Mouse (Mus musculus) hindbrain, embryonic 14.5 days (tissue): ENCODE data around the gene Ccdc152. TPM values are rescaled to one million over a fixed set of nuclear protein-coding genes. Genes with fewer than 3 reads are reported as not detected.

Experiments
- ATAC-seq: fragments of 200-750 bp; cut with Nextera tagmentation; 2 replicates; pipeline ENCODE4 v1.8.0; 2017; ENCODE audit warnings: moderate number of reproducible peaks, mild to moderate bottlenecking, moderate TSS enrichment, moderate library complexity; ENCODE audit not compliant: low FRiP score
- DNase-seq: peaks from one replicate; pipeline ENCODE4 v3.0.0-alpha.2; 2015; ENCODE audit warnings: low spot score
- H3K27ac ChIP-seq: fragments of 300-500 bp; sonication (generic); 2 replicates; pipeline ENCODE4 v1.5.1; 2014; ENCODE audit warnings: mild to moderate bottlenecking, moderate library complexity
- H3K27me3 ChIP-seq: fragments of 300-500 bp; sonication (generic); 2 replicates; pipeline ENCODE4 v1.6.1; 2014; ENCODE audit warnings: mild to moderate bottlenecking, low read length, mixed read lengths; ENCODE audit not compliant: control insufficient read depth, insufficient read depth
- H3K36me3 ChIP-seq: fragments of 300-500 bp; sonication (generic); replicated peaks from 2 replicates; pipeline ENCODE4 v1.6.1; 2014; ENCODE audit not compliant: control insufficient read depth, insufficient read depth
- H3K4me1 ChIP-seq: fragments of 300-500 bp; sonication (generic); replicated peaks from 2 replicates; pipeline ENCODE4 v1.6.1; 2014; ENCODE audit warnings: antibody characterized with exemption, low read length, mixed read lengths; ENCODE audit not compliant: control insufficient read depth, insufficient read depth
- H3K4me2 ChIP-seq: fragments of 300-500 bp; sonication (generic); replicated peaks from 2 replicates; pipeline ENCODE4 v1.6.1; 2014; ENCODE audit warnings: mild to moderate bottlenecking, moderate library complexity
- H3K4me3 ChIP-seq: fragments of 300-500 bp; sonication (generic); replicated peaks from 2 replicates; pipeline ENCODE4 v1.5.1; 2014; ENCODE audit warnings: mild to moderate bottlenecking, low read length
- H3K9ac ChIP-seq: fragments of 300-500 bp; sonication (generic); 2 replicates; pipeline ENCODE4 v1.6.1; 2014
- H3K9me3 ChIP-seq: fragments of 300-500 bp; sonication (generic); 2 replicates; pipeline ENCODE4 v1.6.1; 2016; ENCODE audit warnings: low read length; ENCODE audit not compliant: control insufficient read depth
- WGBS: fragments of 180-500 bp; shearing (Covaris S2); extraction: QIAGEN DNeasy Blood & Tissue Kit; methylation state at CpG from one replicate; pipeline ENCODE4 v1.1.7; 2014; 5-methylcytosine and 5-hydroxymethylcytosine counted together
- polyA plus RNA-seq: library from polyadenylated mRNA; unstranded; fragments of >200 nt; fragmentation: Nextera tagmentation; extraction: Ambion mirVana; gene quantifications from 2 replicates; pipeline ENCODE4 v1.2.1, GENCODE M21; 2014

Gene Ccdc152
- polyA plus RNA-seq, 1 experiment from 2014 or later: 0.58 TPM

DNA sequence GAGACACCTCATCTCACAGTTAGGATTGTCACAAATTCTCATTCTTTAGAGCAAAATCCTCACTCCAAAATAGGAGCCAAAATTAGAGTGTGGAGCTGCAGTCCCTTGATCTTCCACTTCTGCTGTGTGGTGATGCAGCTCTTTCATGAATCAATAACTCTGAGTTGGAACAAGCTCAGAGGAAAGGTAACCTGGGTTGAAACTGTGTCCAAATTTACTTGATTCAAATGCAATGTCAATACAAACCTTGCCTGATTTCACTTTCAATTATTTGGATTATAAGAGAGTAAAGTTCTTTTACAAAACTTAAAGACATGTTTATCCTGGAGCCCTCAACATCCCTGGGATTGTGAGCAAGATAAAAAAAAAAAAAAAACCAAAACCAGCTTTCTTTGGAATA is 19.7 kb upstream of the Ccdc152 start:
- Histone ChIP-seq H3K36me3 (no peaks in the 10 kb centered on the region), H3K27me3 (no peaks in the 10 kb centered on the region)

DNA sequence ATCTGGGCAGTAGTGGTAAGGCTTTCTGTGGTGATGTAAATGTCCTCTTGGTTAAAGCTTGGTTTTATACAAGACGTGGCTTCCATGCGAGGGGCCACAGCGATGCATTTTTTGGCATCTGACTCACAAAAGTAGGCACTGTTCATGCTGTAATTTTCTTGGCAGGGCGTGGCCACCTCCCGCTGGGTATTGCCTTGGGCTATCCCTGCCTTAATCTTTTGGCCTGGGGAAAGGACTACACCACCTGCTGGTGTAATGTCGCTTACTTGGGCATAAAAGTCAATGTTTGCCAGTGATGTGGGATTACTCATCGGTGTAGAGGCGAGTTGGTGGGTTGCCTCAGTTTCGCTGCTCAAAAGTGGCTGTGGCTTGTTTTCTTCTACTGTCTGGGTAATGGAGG is 16.6 kb upstream of the Ccdc152 start:
- Histone ChIP-seq H3K27me3 (no peaks in the 10 kb centered on the region), H3K4me2 (no peak overlapping the region), H3K27ac (no peak overlapping the region), H3K4me1 (no peaks in the 10 kb centered on the region), H3K9me3 (no peaks in the 10 kb centered on the region), H3K4me3 (no peak overlapping the region), H3K36me3 (no peaks in the 10 kb centered on the region), H3K9ac (no peak overlapping the region)
- no peak for ATAC-seq
- DNase-seq: no peak
- WGBS: 81% methylated on average over 9 of the region's 9 CpGs

More for the DNA sequence above, 19.7 kb upstream of the Ccdc152 start:
- no peak overlapping the region for H3K27ac ChIP-seq
- H3K9ac ChIP-seq: no peak overlapping the region
- no peak for ATAC-seq
- H3K4me1 ChIP-seq: no peaks in the 10 kb centered on the region
- H3K9me3 ChIP-seq: no peaks in the 10 kb centered on the region
- no peak overlapping the region for H3K4me3 ChIP-seq
- no peak for DNase-seq
- no peak overlapping the region for H3K4me2 ChIP-seq

DNA sequence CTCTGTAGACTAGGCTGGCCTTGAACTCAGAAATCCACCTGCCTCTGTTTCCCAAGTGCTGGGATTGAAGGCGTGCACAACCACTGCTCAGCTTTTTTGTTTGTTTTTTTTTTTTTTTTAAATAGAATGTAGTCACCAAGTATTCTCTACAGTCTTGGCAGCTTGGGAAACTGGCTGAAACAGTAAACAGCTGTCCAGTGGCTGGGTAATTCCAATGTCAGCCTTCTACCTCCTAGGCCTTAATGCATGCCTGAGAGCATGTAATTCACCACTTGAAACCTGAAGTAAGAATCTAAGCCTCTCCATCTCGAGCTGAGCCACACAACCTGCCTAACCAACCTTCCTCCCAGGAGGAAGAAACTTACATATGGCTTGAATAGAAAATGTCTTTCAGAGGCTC is 13.3 kb upstream of the Ccdc152 start:
- no peaks in the 10 kb centered on the region for H3K9me3 ChIP-seq
- H3K4me1 ChIP-seq: no peaks in the 10 kb centered on the region
- no peak overlapping the region for H3K27ac ChIP-seq
- DNase-seq (no peak), ATAC-seq (no peak)
- no peaks in the 10 kb centered on the region for H3K36me3 ChIP-seq
- no peak overlapping the region for H3K4me3 ChIP-seq
- H3K4me2 ChIP-seq: no peak overlapping the region
- 82% methylated on average over 2 of the region's 2 CpGs for WGBS
- no peak overlapping the region for H3K9ac ChIP-seq
- no peaks in the 10 kb centered on the region for H3K27me3 ChIP-seq

DNA sequence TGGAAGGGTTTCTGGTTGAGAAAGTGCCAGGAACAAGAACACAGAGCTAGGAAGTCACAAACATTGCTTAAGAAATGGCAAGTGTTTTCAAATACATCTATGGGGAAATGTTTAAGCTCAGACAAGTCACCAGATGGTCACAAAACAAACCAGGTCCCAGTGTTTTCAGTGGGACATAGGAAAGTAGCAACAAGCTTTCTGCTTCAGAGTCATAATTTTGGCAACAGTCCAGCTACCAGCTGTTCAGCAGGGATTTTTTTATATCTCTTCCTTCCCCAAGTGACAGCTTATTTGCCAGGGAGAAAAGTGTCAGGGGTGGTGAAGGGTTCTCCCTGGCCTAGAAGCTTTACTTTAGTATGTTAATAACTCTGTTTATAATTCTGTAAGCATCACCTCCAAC is 9.6 kb upstream of the Ccdc152 start:
- Histone ChIP-seq H3K4me1 (no peaks in the 10 kb centered on the region), H3K27ac (no peak overlapping the region), H3K4me2 (no peak overlapping the region), H3K9ac (no peak overlapping the region), H3K27me3 (no peaks in the 10 kb centered on the region), H3K9me3 (no peaks in the 10 kb centered on the region), H3K36me3 (no peaks in the 10 kb centered on the region), H3K4me3 (no peak overlapping the region)
- DNase-seq: no peak
- no peak for ATAC-seq

DNA sequence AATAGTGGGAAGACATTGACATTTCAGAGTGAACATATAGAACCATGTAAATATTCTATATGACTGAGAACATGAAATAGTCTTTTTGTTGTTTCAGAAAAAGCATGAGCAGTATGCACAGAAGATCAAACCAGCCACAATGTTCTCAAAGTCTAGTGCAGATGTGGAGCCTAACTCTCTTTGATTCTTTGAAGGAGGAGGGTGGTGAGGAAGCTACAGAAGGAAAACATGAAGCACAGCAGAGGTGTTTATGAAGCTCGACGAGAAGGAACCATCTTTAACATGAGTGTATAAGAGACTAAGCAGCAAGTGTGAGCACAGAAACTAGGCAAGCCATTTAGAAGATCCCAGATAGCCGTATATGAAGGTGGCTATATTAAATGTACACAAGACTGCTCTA is 6.5 kb upstream of the Ccdc152 start:
- no peak overlapping the region for H3K4me2 ChIP-seq
- H3K4me3 ChIP-seq: no peak overlapping the region
- ATAC-seq (no peak), DNase-seq (no peak)
- H3K36me3 ChIP-seq: no peaks in the 10 kb centered on the region
- H3K27ac ChIP-seq: no peak overlapping the region
- WGBS: 87% methylated on average over 3 of the region's 3 CpGs
- H3K9ac ChIP-seq: no peak overlapping the region
- no peaks in the 10 kb centered on the region for H3K27me3 ChIP-seq
- H3K4me1 ChIP-seq: no peaks in the 10 kb centered on the region
- no peaks in the 10 kb centered on the region for H3K9me3 ChIP-seq

DNA sequence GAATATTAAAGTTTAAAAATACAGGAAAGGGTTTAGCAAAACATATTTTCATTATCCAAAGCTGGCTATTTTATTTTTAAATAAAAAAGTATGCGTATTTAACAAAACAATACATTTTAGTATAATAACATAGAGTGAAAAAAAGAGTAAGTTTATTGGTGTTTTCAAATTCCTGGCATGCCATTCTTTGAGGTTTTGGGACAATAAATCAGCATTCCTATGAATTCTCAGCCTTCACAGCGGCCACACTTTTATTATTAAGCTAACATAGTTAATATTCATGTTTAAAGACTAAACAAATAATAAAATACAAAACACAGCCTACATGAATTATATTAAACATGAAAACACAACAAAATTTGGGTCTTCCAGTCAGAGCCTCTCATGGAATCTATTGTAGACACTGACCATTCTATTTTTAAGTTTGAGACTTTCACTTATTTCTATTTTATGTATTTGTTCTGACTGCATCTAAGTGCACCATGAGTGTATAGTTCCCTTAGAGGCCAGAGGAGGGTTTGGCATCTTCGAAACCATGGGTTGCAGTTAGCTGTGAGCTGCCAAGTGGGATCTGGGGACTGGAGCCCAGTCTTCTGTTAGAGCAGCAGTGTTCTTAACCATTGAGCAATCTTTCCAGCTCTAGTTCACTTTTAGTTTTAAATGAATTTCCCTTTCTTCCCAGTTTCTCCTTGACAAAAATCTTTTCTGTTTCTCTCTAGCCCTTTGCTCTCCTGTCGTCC is 2.8 kb downstream of the Ccdc152 start:
- Histone ChIP-seq H3K9me3 (no peaks in the 10 kb centered on the region), H3K4me3 (no peak overlapping the region), H3K36me3 (no peaks in the 10 kb centered on the region), H3K4me2 (no peak overlapping the region), H3K27ac (no peak overlapping the region), H3K27me3 (no peaks in the 10 kb centered on the region), H3K9ac (no peak overlapping the region), H3K4me1 (no peaks in the 10 kb centered on the region)
- DNase-seq (no peak), ATAC-seq (no peak)
- 82% methylated on average over 4 of the region's 4 CpGs for WGBS

DNA sequence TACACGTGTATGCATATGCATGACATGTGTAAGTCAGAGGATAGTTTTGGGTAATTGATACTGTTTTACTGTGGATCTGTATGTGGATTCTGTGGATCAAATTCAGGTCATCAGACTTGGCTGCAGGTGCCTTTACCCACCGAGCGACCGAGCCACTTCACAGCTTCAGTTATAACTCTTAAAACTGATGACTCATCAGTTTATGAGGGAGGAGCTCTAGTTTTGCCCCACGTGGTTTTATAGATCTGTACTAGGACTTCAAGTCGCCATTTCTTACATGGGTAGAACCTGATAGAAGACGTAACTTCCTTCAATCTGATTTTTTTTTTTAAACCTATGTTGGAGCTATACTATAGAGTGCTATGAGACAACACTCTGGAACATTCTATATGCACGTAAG is 5.7 kb downstream of the Ccdc152 start:
- Histone ChIP-seq H3K4me2 (no peak overlapping the region), H3K9me3 (no peaks in the 10 kb centered on the region)
- no peak for DNase-seq

DNA sequence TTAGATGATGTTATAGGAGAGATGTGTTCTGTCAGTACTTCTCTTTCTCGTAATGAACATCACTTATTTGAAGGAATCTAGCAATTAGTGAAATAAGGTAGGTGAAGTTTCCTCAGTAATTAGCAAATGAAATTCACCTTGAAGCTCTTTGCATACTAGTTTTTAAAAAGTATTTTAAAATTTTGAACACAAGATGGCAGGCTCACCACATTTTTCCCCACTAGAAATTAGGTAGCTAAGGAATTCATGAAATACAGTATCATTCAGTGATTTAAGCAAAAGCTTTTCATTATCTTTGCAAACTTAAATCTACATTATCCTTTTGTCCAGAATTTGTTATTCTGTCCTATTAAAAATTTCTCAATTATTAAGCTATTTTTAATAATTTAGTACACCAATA is 7.3 kb downstream of the Ccdc152 start:
- Histone ChIP-seq H3K27ac (no peak overlapping the region), H3K4me1 (no peaks in the 10 kb centered on the region), H3K36me3 (no peaks in the 10 kb centered on the region), H3K4me3 (no peak overlapping the region), H3K4me2 (no peak overlapping the region), H3K27me3 (no peaks in the 10 kb centered on the region), H3K9ac (no peak overlapping the region), H3K9me3 (no peaks in the 10 kb centered on the region)
- DNase-seq (peak; percentile 69), ATAC-seq (no peak)
- 79% methylated on average over 1 of the region's 1 CpGs for WGBS

More for the DNA sequence above, 5.7 kb downstream of the Ccdc152 start:
- no peak overlapping the region for H3K9ac ChIP-seq
- no peak overlapping the region for H3K27ac ChIP-seq
- no peaks in the 10 kb centered on the region for H3K27me3 ChIP-seq
- 87% methylated on average over 8 of the region's 8 CpGs for WGBS
- ATAC-seq: no peak
- H3K4me3 ChIP-seq: no peak overlapping the region
- no peaks in the 10 kb centered on the region for H3K4me1 ChIP-seq
- H3K36me3 ChIP-seq: no peaks in the 10 kb centered on the region

DNA sequence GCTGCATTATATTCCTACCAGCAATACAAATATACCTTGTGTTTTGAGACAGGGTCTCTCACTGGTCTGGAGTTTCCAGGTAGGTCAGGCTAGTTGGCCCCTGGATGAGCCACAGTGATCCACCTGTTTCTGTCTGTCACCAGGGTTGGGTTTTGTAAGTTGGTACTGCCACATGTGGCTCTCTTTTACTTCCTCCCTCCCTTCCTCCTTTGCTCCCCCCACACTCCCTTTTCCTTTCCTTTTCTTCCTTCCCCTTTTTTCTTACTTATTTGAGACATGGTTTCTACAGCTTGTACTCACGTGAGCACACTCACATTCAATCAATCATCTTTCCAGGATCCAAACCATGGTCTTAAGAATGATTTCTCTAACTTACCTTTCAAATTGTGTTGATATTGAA is 9.8 kb downstream of the Ccdc152 start:
- 65% methylated on average over 1 of the region's 1 CpGs for WGBS
- ATAC-seq: no peak
- Histone ChIP-seq H3K4me3 (no peak overlapping the region), H3K4me1 (no peaks in the 10 kb centered on the region), H3K27ac (no peak overlapping the region), H3K9ac (no peak overlapping the region), H3K4me2 (no peak overlapping the region), H3K36me3 (no peaks in the 10 kb centered on the region), H3K9me3 (no peaks in the 10 kb centered on the region), H3K27me3 (no peaks in the 10 kb centered on the region)
- no peak for DNase-seq

DNA sequence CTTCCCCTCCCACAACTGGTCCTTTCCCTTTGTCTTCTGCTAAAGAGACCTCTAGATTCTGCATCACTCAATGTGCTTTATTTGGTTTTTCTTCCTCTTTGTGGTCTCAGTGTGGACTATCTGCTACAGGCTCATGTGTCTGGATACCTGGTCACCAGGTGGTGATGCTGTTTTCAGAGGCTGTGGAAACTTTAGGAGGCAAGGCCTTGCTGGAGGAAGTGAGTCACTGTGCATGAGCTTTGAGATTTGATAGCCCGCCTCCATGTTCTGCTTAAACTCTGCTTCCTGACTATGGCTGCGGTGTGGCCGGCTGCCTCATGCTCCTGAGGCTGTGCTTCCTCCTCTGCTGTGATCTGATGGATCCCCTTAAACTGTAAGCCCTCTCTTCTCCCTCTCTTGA is 12.9 kb downstream of the Ccdc152 start:
- Histone ChIP-seq H3K4me3 (no peak overlapping the region), H3K27me3 (no peaks in the 10 kb centered on the region), H3K36me3 (no peaks in the 10 kb centered on the region), H3K9me3 (no peaks in the 10 kb centered on the region), H3K4me1 (no peaks in the 10 kb centered on the region), H3K9ac (no peak overlapping the region), H3K4me2 (no peak overlapping the region), H3K27ac (no peak overlapping the region)
- ATAC-seq: no peak
- no peak for DNase-seq
- WGBS: 90% methylated on average over 3 of the region's 3 CpGs
